Mouse (Mus musculus) cerebellum, postnatal 4 days (tissue): ENCODE measurements at regions not wholly inside any gene's neighbourhood (a gene's known extent, or its start where the extent isn't known, plus 50 kb on each side); places are given as distances from the start of the nearest gene placed in this dataset.
A peak's percentile ranks its signal among the peaks of the same experiment; 100 is the strongest.

Experiments used
- DNase-seq, 2 experiments: peaks; one replicate each; pipeline ENCODE4 v3.0.0; 2022; ENCODE audit warnings: low spot score in 2 of 2, mixed read lengths in 1 of 2

- no peak for DNase-seq
Observed at GRCm38 (mm10) chr19:45288722-45289121, 53.1 kb upstream of the Lbx1 start.

- no peak for DNase-seq
Observed at GRCm38 (mm10) chr19:45297812-45298211, 62.2 kb upstream of the Lbx1 start.

- no peak for DNase-seq
Observed at GRCm38 (mm10) chr19:45299341-45299740, 63.7 kb upstream of the Lbx1 start.

GRCm38 (mm10) chr19:45299768-45300167, 63.8 kb upstream of the Btrc start:
- DNase-seq: no peak

- peak in 1 of 2 experiments; percentile 70 for DNase-seq
Observed at GRCm38 (mm10) chr19:45300691-45301431, 62.7 kb upstream of the Btrc start.

- peak in 1 of 2 experiments; percentile 26 for DNase-seq
Observed at GRCm38 (mm10) chr19:45301432-45301732, 62.2 kb upstream of the Btrc start.

- DNase-seq: peak in 1 of 2 experiments; percentile 60
Observed at GRCm38 (mm10) chr19:45301733-45302547, 61.6 kb upstream of the Btrc start.

- DNase-seq: peak in 1 of 2 experiments; percentile 48
Observed at GRCm38 (mm10) chr19:45302548-45303241, 60.8 kb upstream of the Btrc start.

GRCm38 (mm10) chr19:45304538-45304937, 59.0 kb upstream of the Btrc start:
- no peak for DNase-seq

- no peak for DNase-seq
Observed at GRCm38 (mm10) chr19:45307299-45308275, 55.9 kb upstream of the Btrc start.

- no peak for DNase-seq
Observed at GRCm38 (mm10) chr19:45308676-45309275, 54.8 kb upstream of the Btrc start.

- no peak for DNase-seq
Observed at GRCm38 (mm10) chr19:45310291-45310881, 53.1 kb upstream of the Btrc start.

GRCm38 (mm10) chr19:45310944-45311603, 52.5 kb upstream of the Btrc start:
- peak in 1 of 2 experiments; percentile 55 for DNase-seq

- DNase-seq: no peak
Observed at GRCm38 (mm10) chr19:45311831-45312537, 51.5 kb upstream of the Btrc start.

GRCm38 (mm10) chr19:45312713-45313365, 50.7 kb upstream of the Btrc start:
- no peak for DNase-seq
